ENCODE assay signal across 10 mouse cellular contexts in the genomic region with DNA sequence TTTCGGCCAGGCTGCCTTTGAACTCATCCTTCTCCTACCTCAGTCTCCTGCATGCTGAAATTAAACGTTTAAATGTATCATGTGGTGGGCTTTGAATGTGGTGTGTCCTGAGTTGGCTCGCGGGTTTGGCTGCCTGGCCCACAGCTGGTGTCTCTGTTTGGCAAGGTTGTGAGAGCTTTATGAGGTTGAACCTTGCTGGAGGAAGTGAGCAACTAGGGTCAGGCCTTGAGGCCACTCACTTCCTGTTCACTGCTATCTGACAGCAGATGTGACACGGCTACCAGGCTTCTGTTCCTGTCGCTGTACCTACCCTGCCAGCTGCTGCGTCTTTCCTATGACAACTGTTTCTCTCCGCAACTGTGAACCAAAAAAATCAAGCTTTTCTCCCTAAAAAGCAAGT. TPM values are rescaled to one million over a fixed set of nuclear protein-coding genes. Genes with fewer than 3 reads are reported as not detected.
A peak's percentile ranks its signal among the peaks of the same experiment; 100 is the strongest.
DNase-seq lines count a peak whose midpoint lies in the region; ATAC-seq lines count a peak whose summit lies in the region.
"Had no signal": no experiment of that assay in that cellular context is flagged by ENCODE, and none has a peak within 500 bp of the region (broad histone marks: within the 10 kb centered on the region; RNA-seq: fewer than 3 reads in every experiment).

No protein-coding gene starts in this region.

- no peaks in the 10 kb centered on the region for H3K27me3 ChIP-seq in limb, embryonic 10.5 days (ENCODE audit: low read depth, poor library complexity, severe bottlenecking)
- H3K27me3 ChIP-seq in forebrain, embryonic 13.5 days, result no peaks in the 10 kb centered on the region
- H3K27me3 ChIP-seq in forebrain, embryonic 12.5 days, result no peaks in the 10 kb centered on the region
- H3K27me3 ChIP-seq: neural tube, embryonic 13.5 days had no signal

- no peak for ATAC-seq in forebrain, embryonic 13.5 days
- no peak for ATAC-seq in forebrain, embryonic 12.5 days (ENCODE audit: low FRiP score)

- peak; percentile 50 to 59 for DNase-seq in spleen, adult 18-20 months
- no peak for DNase-seq in spleen, adult 12 weeks (ENCODE audit: low spot score)
- peak; percentile 46 for DNase-seq in limb, embryonic 10.5 days (ENCODE audit: low spot score)
- peak; percentile 63 to 67 for DNase-seq in monocyte, adult 2 months (ENCODE audit: low read depth in 1 of 2, low spot score in 2 of 2)
- DNase-seq in layer of hippocampus, adult 18-20 months (ENCODE audit: low spot score in 2 of 2), result no peak
- no peak for DNase-seq in gastrocnemius, postnatal 10 days

- H3K4me1 ChIP-seq in limb, embryonic 10.5 days, result peaks cover 29% of the 10 kb centered on the region
- peaks cover 11% of the 10 kb centered on the region for H3K4me1 ChIP-seq in forebrain, embryonic 13.5 days
- H3K4me1 ChIP-seq in forebrain, embryonic 12.5 days, result 0 out of 2 replicates have a peak, but pooled peaks cover 8% of the 10 kb centered on the region

- no peaks in the 10 kb centered on the region for H3K9me3 ChIP-seq in limb, embryonic 10.5 days (replicated peaks)
- H3K9me3 ChIP-seq in forebrain, embryonic 13.5 days (replicated peaks), result no peaks in the 10 kb centered on the region
- no peaks in the 10 kb centered on the region for H3K9me3 ChIP-seq in forebrain, embryonic 12.5 days
- H3K9me3 ChIP-seq: heart, embryonic 10.5 days; neural tube, embryonic 13.5 days had no signal

- no peak overlapping the region for H3K9ac ChIP-seq in forebrain, embryonic 13.5 days
- no peak overlapping the region for H3K9ac ChIP-seq in forebrain, embryonic 12.5 days
- H3K9ac ChIP-seq: neural tube, embryonic 13.5 days had no signal

- H3K36me3 ChIP-seq in limb, embryonic 10.5 days, result no peaks in the 10 kb centered on the region
- no peaks in the 10 kb centered on the region for H3K36me3 ChIP-seq in forebrain, embryonic 13.5 days (ENCODE audit: poor library complexity, severe bottlenecking)
- no peaks in the 10 kb centered on the region for H3K36me3 ChIP-seq in forebrain, embryonic 12.5 days (replicated peaks)
- H3K36me3 ChIP-seq: heart, embryonic 10.5 days; neural tube, embryonic 13.5 days had no signal

- 48% methylated on average over 8 of the region's 8 CpGs for WGBS in limb, embryonic 10.5 days
- WGBS in forebrain, embryonic 13.5 days, result 81% methylated on average over 8 of the region's 8 CpGs
- WGBS in forebrain, embryonic 12.5 days, result 81% methylated on average over 8 of the region's 8 CpGs

- no peak overlapping the region for H3K4me3 ChIP-seq in limb, embryonic 10.5 days
- H3K4me3 ChIP-seq in forebrain, embryonic 13.5 days, result no peak overlapping the region
- H3K4me3 ChIP-seq in forebrain, embryonic 12.5 days (replicated peaks), result no peak overlapping the region
- H3K4me3 ChIP-seq: heart, embryonic 10.5 days; neural tube, embryonic 13.5 days had no signal

- H3K4me2 ChIP-seq in forebrain, embryonic 13.5 days, result no peak overlapping the region
- H3K4me2 ChIP-seq in forebrain, embryonic 12.5 days, result no peak overlapping the region
- H3K4me2 ChIP-seq: neural tube, embryonic 13.5 days had no signal

- H3K27ac ChIP-seq in limb, embryonic 10.5 days, result peak overlapping the region; percentile 27
- H3K27ac ChIP-seq in forebrain, embryonic 13.5 days, result no peak overlapping the region
- no peak overlapping the region for H3K27ac ChIP-seq in forebrain, embryonic 12.5 days
- H3K27ac ChIP-seq: heart, embryonic 10.5 days; neural tube, embryonic 13.5 days had no signal

RNA-seq across cellular contexts. Expression of a gene that starts 12.0 kb away (rescaled TPM):
- polyA plus RNA-seq in limb, embryonic 10.5 days (2016; fragmentation: Nextera tagmentation; extraction: Ambion mirVana), result 141 and 149 TPM in 2 replicates
- total RNA-seq in layer of hippocampus, adult 18-20 months (2021), result 10 to 100 TPM; 77.6 to 84.1 TPM
- total RNA-seq in gastrocnemius, postnatal 10 days (2021), result 1 to 10 TPM; 6.9 to 9.3 TPM
- 138 and 142 TPM in 2 replicates for polyA plus RNA-seq in forebrain, embryonic 13.5 days (2015; fragmentation: Nextera tagmentation; extraction: Ambion mirVana)
- 148 and 166 TPM in 2 replicates for polyA plus RNA-seq in forebrain, embryonic 12.5 days (2016; fragmentation: Nextera tagmentation; extraction: Ambion mirVana)

RNA-seq across cellular contexts. Expression of a gene that starts 44.8 kb away (rescaled TPM):
- polyA plus RNA-seq in limb, embryonic 10.5 days (2016; fragmentation: Nextera tagmentation; extraction: Ambion mirVana), result 173 and 198 TPM in 2 replicates
- total RNA-seq in layer of hippocampus, adult 18-20 months (2021), result 10 to 100 TPM; 85.1 to 88.2 TPM
- 10 to 100 TPM; 80.2 to 88.9 TPM for total RNA-seq in gastrocnemius, postnatal 10 days (2021)
- 148 and 156 TPM in 2 replicates for polyA plus RNA-seq in forebrain, embryonic 13.5 days (2015; fragmentation: Nextera tagmentation; extraction: Ambion mirVana)
- 199 TPM in 2 replicates for polyA plus RNA-seq in forebrain, embryonic 12.5 days (2016; fragmentation: Nextera tagmentation; extraction: Ambion mirVana)

Comparison
In these comparisons a context has a peak if more than half of its experiments do, and no peak if none do; other contexts are left out.
1. DNase-seq: peak in spleen, adult 18-20 months (2 of 2), limb, embryonic 10.5 days (single experiment) and monocyte, adult 2 months (2 of 2); none in spleen, adult 12 weeks (single experiment), layer of hippocampus, adult 18-20 months (0 of 2) and gastrocnemius, postnatal 10 days (single experiment).